Mouse (Mus musculus) heart, postnatal 0 days (tissue): ENCODE data around the gene Dmgdh. TPM values are rescaled to one million over a fixed set of nuclear protein-coding genes. Genes with fewer than 3 reads are reported as not detected.
A peak's percentile ranks its signal among the peaks of the same experiment; 100 is the strongest.

ENCODE experiments used
- ATAC-seq: fragments of 200-750 bp; cut with Nextera tagmentation; 2 replicates; pipeline ENCODE4 v1.8.0; 2017; ENCODE audit warnings: low read depth, moderate number of reproducible peaks, moderate library complexity; ENCODE audit not compliant: insufficient read depth
- DNase-seq: peaks from one replicate; pipeline ENCODE4 v3.0.0-alpha.2; 2016; ENCODE audit warnings: low spot score
- H3K27ac ChIP-seq: fragments of 300-500 bp; sonication (generic); 2 replicates; pipeline ENCODE4 v1.5.1; 2014; ENCODE audit warnings: low read depth, mild to moderate bottlenecking
- H3K27me3 ChIP-seq: fragments of 300-500 bp; sonication (generic); 2 replicates; pipeline ENCODE4 v1.6.1; 2014; ENCODE audit warnings: low read length, mixed read lengths; ENCODE audit not compliant: control insufficient read depth, insufficient read depth
- H3K36me3 ChIP-seq: fragments of 300-500 bp; sonication (generic); replicated peaks from 2 replicates; pipeline ENCODE4 v1.6.1; 2014; ENCODE audit warnings: low read length, mixed read lengths; ENCODE audit not compliant: control insufficient read depth, insufficient read depth
- H3K4me1 ChIP-seq: fragments of 300-500 bp; sonication (generic); 2 replicates; pipeline ENCODE4 v1.6.1; 2014; ENCODE audit warnings: antibody characterized with exemption; ENCODE audit not compliant: control insufficient read depth, insufficient read depth
- H3K4me2 ChIP-seq: fragments of 300-500 bp; sonication (generic); 2 replicates; pipeline ENCODE4 v1.6.1; 2014; ENCODE audit warnings: low read depth, mild to moderate bottlenecking, low read length, moderate library complexity
- H3K4me3 ChIP-seq: fragments of 300-500 bp; sonication (generic); 2 replicates; pipeline ENCODE4 v1.5.1; 2014; ENCODE audit warnings: low read depth, low read length
- H3K9ac ChIP-seq: fragments of 300-500 bp; sonication (generic); replicated peaks from 2 replicates; pipeline ENCODE4 v1.6.1; 2014; ENCODE audit warnings: low read depth, low read length, mixed read lengths
- H3K9me3 ChIP-seq: fragments of 300-500 bp; sonication (generic); replicated peaks from 2 replicates; pipeline ENCODE4 v1.6.1; 2016; ENCODE audit warnings: low read length; ENCODE audit not compliant: control insufficient read depth
- CTCF ChIP-seq: IDR thresholded peaks from 2 replicates; pipeline ENCODE4 v1.5.1; 2016; ENCODE audit warnings: antibody characterized with exemption, control low read depth, low read depth
- EP300 ChIP-seq: IDR thresholded peaks from 2 replicates; pipeline ENCODE4 v1.6.1; 2016; ENCODE audit warnings: antibody characterized with exemption, low read depth
- WGBS: fragments of 180-500 bp; shearing (Covaris S2); extraction: QIAGEN DNeasy Blood & Tissue Kit; methylation state at CpG from one replicate; pipeline ENCODE4 v1.1.7; 2014; 5-methylcytosine and 5-hydroxymethylcytosine counted together
- polyA plus RNA-seq: library from polyadenylated mRNA; unstranded; fragments of >200 nt; fragmentation: Nextera tagmentation; extraction: Ambion mirVana; gene quantifications from 2 replicates; pipeline ENCODE4 v1.2.1, GENCODE M21; 2015
- total RNA-seq: library from RNA; depleted of rRNA; stranded (reverse); fragments of >200 nt; gene quantifications from 2 replicates; pipeline ENCODE4 v1.2.3, GENCODE M21; 2014; ENCODE audit warnings: low replicate concordance

Dmgdh gene
- total and polyA plus RNA-seq, 2 experiments from 2014 or later: not detected

DNA sequence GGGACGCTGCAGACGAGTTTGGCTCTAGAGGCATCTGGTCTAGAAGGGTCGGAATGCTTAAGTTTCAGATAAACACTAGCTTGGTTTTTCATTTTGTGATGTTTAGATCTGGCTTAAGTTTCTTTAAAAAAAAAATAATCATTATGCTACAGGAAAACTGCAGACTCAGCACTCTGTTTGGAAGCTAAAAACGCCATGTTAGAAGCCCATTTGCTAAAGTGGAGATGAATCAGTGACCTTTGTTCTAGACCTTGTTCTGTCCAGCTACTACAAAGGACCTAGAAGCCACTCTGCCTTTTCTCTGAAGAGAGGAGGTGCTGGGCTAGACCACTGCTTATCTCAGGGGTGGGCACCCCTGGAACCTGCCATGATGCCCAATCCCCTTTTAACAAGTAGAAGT, 36.1 kb downstream of the Dmgdh start:
- WGBS: 85% methylated on average over 4 of the region's 4 CpGs
- ATAC-seq (no peak), DNase-seq (no peak)
- Histone ChIP-seq H3K27me3 (no peaks in the 10 kb centered on the region), H3K4me2 (no peak overlapping the region), H3K9me3 (no peaks in the 10 kb centered on the region), H3K27ac (no peak overlapping the region), H3K4me1 (no peaks in the 10 kb centered on the region), H3K4me3 (no peak overlapping the region), H3K9ac (no peak overlapping the region), H3K36me3 (no peaks in the 10 kb centered on the region)
- TF ChIP-seq CTCF: no peak
- no peak for TF ChIP-seq EP300

DNA sequence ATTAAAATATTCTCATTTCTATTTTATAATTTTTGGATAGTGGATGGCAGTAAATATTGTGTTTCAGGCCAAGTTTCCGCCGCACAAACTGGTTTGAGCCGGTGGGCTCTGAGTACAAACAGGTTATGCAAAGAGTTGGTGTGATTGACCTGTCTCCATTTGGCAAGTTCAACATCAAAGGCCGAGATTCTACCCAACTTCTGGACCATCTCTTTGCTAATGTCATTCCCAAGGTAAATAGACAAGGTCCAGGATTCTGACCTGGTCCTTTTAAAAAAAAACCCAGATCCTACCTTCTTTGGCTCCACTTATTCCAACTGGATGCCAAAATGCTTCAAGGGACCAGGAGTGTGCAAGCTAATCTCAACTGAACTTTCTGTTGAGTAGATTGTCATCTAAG, 37.0 kb downstream of the Dmgdh start:
- Histone ChIP-seq H3K9me3 (no peaks in the 10 kb centered on the region), H3K36me3 (no peaks in the 10 kb centered on the region), H3K27ac (no peak overlapping the region), H3K4me3 (no peak overlapping the region), H3K9ac (no peak overlapping the region), H3K4me2 (no peak overlapping the region), H3K4me1 (no peaks in the 10 kb centered on the region), H3K27me3 (no peaks in the 10 kb centered on the region)
- DNase-seq (no peak), ATAC-seq (no peak)
- TF ChIP-seq CTCF: no peak
- TF ChIP-seq EP300: no peak
- WGBS: 83% methylated on average over 4 of the region's 4 CpGs

GRCm38 (mm10) chr13:93712362-93712761, 38.1 kb downstream of the Dmgdh start:
- ATAC-seq: no peak
- 87% methylated on average over 4 of the region's 4 CpGs for WGBS

GRCm38 (mm10) chr13:93713826-93714225, 39.6 kb downstream of the Dmgdh start:
- Histone ChIP-seq H3K27ac (no peak overlapping the region), H3K9me3 (no peaks in the 10 kb centered on the region), H3K36me3 (no peaks in the 10 kb centered on the region), H3K27me3 (no peaks in the 10 kb centered on the region), H3K4me1 (no peaks in the 10 kb centered on the region), H3K9ac (no peak overlapping the region), H3K4me3 (no peak overlapping the region), H3K4me2 (no peak overlapping the region)
- no peak for ATAC-seq
- DNase-seq: no peak
- TF ChIP-seq EP300 (no peak), CTCF (no peak)
- 84% methylated on average over 3 of the region's 3 CpGs for WGBS

More at GRCm38 (mm10) chr13:93712362-93712761, 38.1 kb downstream of the Dmgdh start:
- H3K36me3 ChIP-seq: no peaks in the 10 kb centered on the region
- H3K9ac ChIP-seq: no peak overlapping the region
- H3K4me2 ChIP-seq: no peak overlapping the region
- no peak overlapping the region for H3K4me3 ChIP-seq
- DNase-seq: no peak
- H3K27me3 ChIP-seq: no peaks in the 10 kb centered on the region
- H3K27ac ChIP-seq: no peak overlapping the region
- no peaks in the 10 kb centered on the region for H3K4me1 ChIP-seq
- no peak for TF ChIP-seq CTCF
- no peak for TF ChIP-seq EP300
- H3K9me3 ChIP-seq: no peaks in the 10 kb centered on the region

DNA sequence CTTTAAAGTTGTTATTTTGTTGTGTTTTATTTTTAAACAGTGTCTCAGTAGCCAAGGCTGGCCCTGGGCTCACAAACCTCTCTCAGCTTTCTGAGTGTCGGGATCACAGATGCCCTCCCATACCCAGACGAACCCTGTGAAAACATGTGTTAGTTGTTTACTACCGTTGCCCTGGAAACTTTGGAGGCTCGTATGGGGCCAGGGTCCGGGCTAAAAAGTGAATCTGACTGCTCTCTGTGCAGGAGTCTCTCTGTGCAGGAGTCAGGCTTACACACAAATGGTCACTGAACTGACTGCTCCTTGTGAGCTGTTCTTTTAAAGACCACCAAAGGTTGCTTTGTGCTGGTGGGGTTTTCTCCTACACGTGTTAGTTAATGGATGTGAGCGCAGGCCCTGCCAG, 42.9 kb downstream of the Dmgdh start:
- H3K4me3 ChIP-seq: no peak overlapping the region
- no peaks in the 10 kb centered on the region for H3K9me3 ChIP-seq
- H3K9ac ChIP-seq: no peak overlapping the region
- TF ChIP-seq EP300 (no peak), CTCF (no peak)
- H3K4me1 ChIP-seq: no peaks in the 10 kb centered on the region
- ATAC-seq (no peak), DNase-seq (no peak)
- WGBS: 59% methylated on average over 7 of the region's 7 CpGs
- no peak overlapping the region for H3K27ac ChIP-seq
- no peak overlapping the region for H3K4me2 ChIP-seq
- no peaks in the 10 kb centered on the region for H3K27me3 ChIP-seq
- H3K36me3 ChIP-seq: no peaks in the 10 kb centered on the region

DNA sequence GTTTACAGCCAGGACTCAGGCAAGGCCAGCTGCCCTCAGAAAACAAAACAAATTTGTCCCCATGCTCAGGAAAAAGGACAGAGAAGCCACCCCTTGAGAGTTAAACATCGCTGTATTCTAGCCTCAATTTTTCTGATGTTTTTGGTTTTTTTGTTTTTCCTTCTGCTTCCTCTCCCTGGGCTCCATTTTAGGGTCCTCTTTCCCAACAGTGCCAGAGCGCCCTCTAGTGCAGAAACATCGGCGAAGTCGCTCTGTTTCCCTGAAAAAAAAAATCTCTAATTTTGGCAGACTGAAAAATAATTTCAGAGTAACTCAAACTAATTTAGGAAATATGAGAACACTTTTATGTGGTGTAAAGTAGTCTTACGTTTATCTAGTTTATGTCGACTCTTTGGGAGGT, 44.7 kb downstream of the Dmgdh start:
- TF ChIP-seq CTCF (peak; percentile 79), EP300 (no peak)
- H3K4me2 ChIP-seq: no peak overlapping the region
- WGBS: 2% methylated on average over 7 of the region's 7 CpGs

More for the DNA sequence above, 44.7 kb downstream of the Dmgdh start:
- no peaks in the 10 kb centered on the region for H3K27me3 ChIP-seq
- no peak overlapping the region for H3K4me3 ChIP-seq
- ATAC-seq (no peak), DNase-seq (peak; percentile 58)
- no peak overlapping the region for H3K9ac ChIP-seq
- no peak overlapping the region for H3K27ac ChIP-seq
- no peaks in the 10 kb centered on the region for H3K36me3 ChIP-seq
- H3K4me1 ChIP-seq: no peaks in the 10 kb centered on the region
- H3K9me3 ChIP-seq: no peaks in the 10 kb centered on the region
